Mouse (Mus musculus): Measurements from ENCODE around the gene Itgb2l. TPM values are rescaled to one million over a fixed set of nuclear protein-coding genes. Genes with fewer than 3 reads are reported as not detected.
A peak's percentile ranks its signal among the peaks of the same experiment; 100 is the strongest.

The Itgb2l gene
- polyA plus RNA-seq, 1 experiment = 0.07 TPM

GRCm38 (mm10) chr16:96400046-96400445, 43.4 kb downstream of the Itgb2l start:
- Histone ChIP-seq H3ac (ENCODE audit: control insufficient read depth, insufficient read length) (no peak overlapping the region), H3K79me2 (ENCODE audit: control insufficient read depth, insufficient read depth) (no peaks in the 10 kb centered on the region), H3K4me3 (no peak overlapping the region), H3K27me3 (ENCODE audit: control insufficient read depth, insufficient read depth, insufficient read length) (no peaks in the 10 kb centered on the region), H3K4me2 (ENCODE audit: low read depth) (no peak overlapping the region), H3K36me3 (ENCODE audit: control insufficient read depth, insufficient read depth) (no peaks in the 10 kb centered on the region)
- no peak for TF ChIP-seq REST (IDR thresholded peaks at IDR 0.05; ENCODE audit: insufficient read depth, insufficient read length)
- TF ChIP-seq CEBPB (IDR thresholded peaks at IDR 0.05; ENCODE audit: insufficient read depth, poor library complexity, severe bottlenecking) = no peak
- TF ChIP-seq MAX (IDR thresholded peaks at IDR 0.05; ENCODE audit: low read depth) = no peak
- no peak for TF ChIP-seq MYOG (IDR thresholded peaks at IDR 0.05; ENCODE audit: control insufficient read depth in 1 of 3, insufficient read depth in 1 of 3, insufficient read length in 2 of 3, low read depth in 2 of 3)

DNA sequence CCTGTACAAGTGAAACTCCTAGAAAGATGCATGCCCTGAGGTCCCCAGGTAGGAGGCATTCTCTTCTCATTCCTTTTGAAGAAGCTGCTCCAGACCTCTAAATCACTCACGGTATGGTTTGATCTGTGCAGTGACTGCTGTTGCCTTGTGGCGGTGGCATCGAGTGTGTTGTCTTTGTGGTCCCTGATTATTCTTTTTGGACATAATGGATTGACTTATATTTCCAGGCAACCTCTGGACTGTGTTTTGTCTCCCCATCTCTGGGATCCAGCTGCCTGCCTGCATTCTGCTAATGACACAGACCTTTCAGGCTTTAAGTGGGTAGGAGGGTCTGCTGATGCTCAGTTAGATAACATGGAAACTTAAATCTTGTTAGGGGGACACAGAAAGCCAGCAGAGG, 44.6 kb downstream of the Itgb2l start:
- no peaks in the 10 kb centered on the region for H3K36me3 ChIP-seq (ENCODE audit: control insufficient read depth, insufficient read depth)

DNA sequence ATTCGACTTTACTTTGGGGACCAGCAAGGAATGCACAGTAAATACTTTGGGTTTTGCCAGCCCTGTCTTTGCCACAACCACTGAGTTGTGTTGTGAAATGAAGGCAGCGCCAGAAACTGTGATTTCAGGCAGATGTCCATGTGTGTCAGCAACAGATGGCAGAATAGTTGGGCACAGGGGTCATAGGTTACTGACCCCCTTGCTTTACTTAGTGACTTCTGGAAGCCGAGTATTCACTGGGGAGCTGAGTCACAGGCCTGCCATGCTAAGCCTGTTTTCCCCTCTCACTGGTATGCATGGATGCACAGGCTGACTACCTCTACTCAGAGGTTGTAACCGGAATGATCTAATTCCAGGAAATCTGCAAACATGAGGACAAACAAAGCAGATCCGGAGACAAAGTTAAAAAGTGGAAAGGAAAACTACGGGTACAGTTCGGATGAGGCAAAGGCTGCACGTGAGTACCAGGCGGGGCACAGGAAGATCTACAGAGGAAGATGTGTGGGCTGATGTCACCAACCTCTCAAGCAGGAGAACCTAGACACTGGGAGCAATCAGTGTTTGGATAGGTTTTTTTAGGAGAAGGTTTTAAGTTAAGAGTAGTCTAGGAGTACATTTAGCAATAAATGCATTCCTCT, 47.3 kb downstream of the Itgb2l start:
- Histone ChIP-seq H3K27me3 (ENCODE audit: control insufficient read depth, insufficient read depth, insufficient read length) (no peaks in the 10 kb centered on the region), H3K79me2 (ENCODE audit: control insufficient read depth, insufficient read depth) (no peaks in the 10 kb centered on the region), H3ac (ENCODE audit: control insufficient read depth, insufficient read length) (no peak overlapping the region), H3K4me3 (no peak overlapping the region), H3K36me3 (ENCODE audit: control insufficient read depth, insufficient read depth) (no peaks in the 10 kb centered on the region), H3K4me2 (ENCODE audit: low read depth) (peak overlapping the region; percentile 60)
- TF ChIP-seq MYOD1 (IDR thresholded peaks at IDR 0.05; ENCODE audit: control insufficient read depth in 1 of 3, insufficient read length in 2 of 3, low read depth in 2 of 3) (peak in 2 of 3 experiments; percentile 30 to 47), POLR2A (IDR thresholded peaks at IDR 0.05; ENCODE audit: insufficient read length, low read depth) (no peak), CEBPB (IDR thresholded peaks at IDR 0.05; ENCODE audit: insufficient read depth, poor library complexity, severe bottlenecking) (peak; percentile 39; the same call in 1 of the 2 replicates), TCF12 (IDR thresholded peaks at IDR 0.05; ENCODE audit: insufficient read depth, poor library complexity, severe bottlenecking) (no peak)

More for the DNA sequence above, 44.6 kb downstream of the Itgb2l start:
- TF ChIP-seq MAX (IDR thresholded peaks at IDR 0.05; ENCODE audit: low read depth) = no peak
- no peak for TF ChIP-seq TCF3 (IDR thresholded peaks at IDR 0.05; ENCODE audit: insufficient read length, low read depth)
- TF ChIP-seq POLR2A (IDR thresholded peaks at IDR 0.05; ENCODE audit: insufficient read length, low read depth) = no peak
- TF ChIP-seq CEBPB (IDR thresholded peaks at IDR 0.05; ENCODE audit: insufficient read depth, poor library complexity, severe bottlenecking) = no peak
- TF ChIP-seq USF1 (IDR thresholded peaks at IDR 0.05; ENCODE audit: low read depth) = no peak
- TF ChIP-seq POLR2AphosphoS2 (IDR thresholded peaks at IDR 0.05; ENCODE audit: insufficient read length, low read depth) = no peak
- no peak for TF ChIP-seq E2F4 (IDR thresholded peaks at IDR 0.05; ENCODE audit: insufficient read depth)
- TF ChIP-seq MYOG (IDR thresholded peaks at IDR 0.05; ENCODE audit: control insufficient read depth in 1 of 3, insufficient read depth in 1 of 3, insufficient read length in 2 of 3, low read depth in 2 of 3) = no peak
- Histone ChIP-seq H3ac (ENCODE audit: control insufficient read depth, insufficient read length) (no peak overlapping the region), H3K4me3 (no peak overlapping the region), H3K79me2 (ENCODE audit: control insufficient read depth, insufficient read depth) (no peaks in the 10 kb centered on the region), H3K27me3 (ENCODE audit: control insufficient read depth, insufficient read depth, insufficient read length) (no peaks in the 10 kb centered on the region), H3K4me2 (ENCODE audit: low read depth) (no peak overlapping the region)

DNA sequence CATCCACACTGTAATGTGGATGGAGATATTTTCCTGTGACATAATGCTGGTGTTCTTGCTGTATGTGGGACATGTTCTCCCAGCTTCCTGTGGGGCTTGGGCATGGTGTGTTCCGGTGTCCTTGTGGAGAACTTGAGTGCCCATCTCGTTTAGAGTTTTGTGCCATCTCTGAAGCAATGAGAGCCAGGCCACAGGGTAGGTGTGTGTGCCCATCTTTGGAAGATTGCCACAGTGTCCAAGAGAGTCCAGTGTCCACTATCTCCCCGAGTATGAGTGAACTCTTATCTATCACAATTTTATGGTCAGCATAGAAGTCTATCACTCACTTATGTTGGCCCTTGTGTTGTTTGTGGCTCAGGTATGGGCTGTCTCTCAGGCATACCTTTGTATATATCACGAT, 47.9 kb downstream of the Itgb2l start:
- Histone ChIP-seq H3K4me2 (ENCODE audit: low read depth) (peak overlapping the region; percentile 60), H3K4me3 (no peak overlapping the region), H3K79me2 (ENCODE audit: control insufficient read depth, insufficient read depth) (no peaks in the 10 kb centered on the region), H3K27me3 (ENCODE audit: control insufficient read depth, insufficient read depth, insufficient read length) (no peaks in the 10 kb centered on the region), H3ac (ENCODE audit: control insufficient read depth, insufficient read length) (no peak overlapping the region), H3K36me3 (ENCODE audit: control insufficient read depth, insufficient read depth) (no peaks in the 10 kb centered on the region)
- TF ChIP-seq POLR2A (IDR thresholded peaks at IDR 0.05; ENCODE audit: insufficient read length, low read depth) = no peak
- TF ChIP-seq E2F4 (IDR thresholded peaks at IDR 0.05; ENCODE audit: insufficient read depth) = no peak
- TF ChIP-seq MAX (IDR thresholded peaks at IDR 0.05; ENCODE audit: low read depth) = no peak
- no peak for TF ChIP-seq MYOD1 (IDR thresholded peaks at IDR 0.05; ENCODE audit: control insufficient read depth in 1 of 3, insufficient read length in 2 of 3, low read depth in 2 of 3)
- no peak for TF ChIP-seq REST (IDR thresholded peaks at IDR 0.05; ENCODE audit: insufficient read depth, insufficient read length)
- TF ChIP-seq MYOG (IDR thresholded peaks at IDR 0.05; ENCODE audit: control insufficient read depth in 1 of 3, insufficient read depth in 1 of 3, insufficient read length in 2 of 3, low read depth in 2 of 3) = no peak
- no peak for TF ChIP-seq SRF (IDR thresholded peaks at IDR 0.05; ENCODE audit: control insufficient read depth, insufficient read length, low read depth)
- TF ChIP-seq TCF3 (IDR thresholded peaks at IDR 0.05; ENCODE audit: insufficient read length, low read depth) = no peak
- TF ChIP-seq CEBPB (IDR thresholded peaks at IDR 0.05; ENCODE audit: insufficient read depth, poor library complexity, severe bottlenecking) = no peak
- no peak for TF ChIP-seq TCF12 (IDR thresholded peaks at IDR 0.05; ENCODE audit: insufficient read depth, poor library complexity, severe bottlenecking)
- TF ChIP-seq POLR2AphosphoS2 (IDR thresholded peaks at IDR 0.05; ENCODE audit: insufficient read length, low read depth) = no peak
- no peak for TF ChIP-seq USF1 (IDR thresholded peaks at IDR 0.05; ENCODE audit: low read depth)

DNA sequence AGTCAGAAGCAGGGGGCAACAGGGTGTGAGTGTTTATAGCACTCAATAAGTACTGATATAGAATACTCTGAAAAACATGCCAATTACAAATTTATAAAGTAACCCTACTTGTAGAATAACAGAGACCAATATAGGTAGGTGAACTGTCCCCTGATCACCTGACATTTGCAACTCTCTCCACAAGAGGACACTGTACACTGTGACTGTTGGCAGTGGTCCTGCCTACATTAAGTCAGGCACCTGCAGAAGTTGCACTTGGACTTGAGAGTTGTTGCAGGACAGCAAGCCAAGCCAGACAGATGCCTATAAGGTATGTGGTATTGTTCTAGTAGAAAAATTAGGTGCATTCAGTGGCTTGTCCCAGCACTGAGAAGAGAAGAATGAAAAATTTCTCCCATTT, 52.3 kb downstream of the Itgb2l start:
- TF ChIP-seq REST (IDR thresholded peaks at IDR 0.05; ENCODE audit: insufficient read depth, insufficient read length) (no peak), USF1 (IDR thresholded peaks at IDR 0.05; ENCODE audit: low read depth) (no peak), MYOG (IDR thresholded peaks at IDR 0.05; ENCODE audit: control insufficient read depth in 1 of 3, insufficient read depth in 1 of 3, insufficient read length in 2 of 3, low read depth in 2 of 3) (no peak), CEBPB (IDR thresholded peaks at IDR 0.05; ENCODE audit: insufficient read depth, poor library complexity, severe bottlenecking) (no peak), E2F4 (IDR thresholded peaks at IDR 0.05; ENCODE audit: insufficient read depth) (no peak), TCF3 (IDR thresholded peaks at IDR 0.05; ENCODE audit: insufficient read length, low read depth) (no peak), MAX (IDR thresholded peaks at IDR 0.05; ENCODE audit: low read depth) (no peak), MYOD1 (IDR thresholded peaks at IDR 0.05; ENCODE audit: control insufficient read depth in 1 of 3, insufficient read length in 2 of 3, low read depth in 2 of 3) (no peak), POLR2A (IDR thresholded peaks at IDR 0.05; ENCODE audit: insufficient read length, low read depth) (no peak), SRF (IDR thresholded peaks at IDR 0.05; ENCODE audit: control insufficient read depth, insufficient read length, low read depth) (no peak), TCF12 (IDR thresholded peaks at IDR 0.05; ENCODE audit: insufficient read depth, poor library complexity, severe bottlenecking) (no peak), POLR2AphosphoS2 (IDR thresholded peaks at IDR 0.05; ENCODE audit: insufficient read length, low read depth) (no peak)
- Histone ChIP-seq H3K27me3 (ENCODE audit: control insufficient read depth, insufficient read depth, insufficient read length) (no peaks in the 10 kb centered on the region), H3ac (ENCODE audit: control insufficient read depth, insufficient read length) (no peak overlapping the region), H3K4me3 (no peak overlapping the region), H3K79me2 (ENCODE audit: control insufficient read depth, insufficient read depth) (no peaks in the 10 kb centered on the region), H3K36me3 (ENCODE audit: control insufficient read depth, insufficient read depth) (peaks cover 5% of the 10 kb centered on the region), H3K4me2 (ENCODE audit: low read depth) (no peak overlapping the region)

All from myocyte (in vitro differentiated cells).